Mouse (Mus musculus): ENCODE measurements around the gene Rhbdf2. TPM values are rescaled to one million over a fixed set of nuclear protein-coding genes. Genes with fewer than 3 reads are reported as not detected.

The Rhbdf2 gene
- polyA plus RNA-seq, 2 experiments = 5.0 to 11.4 TPM

DNA sequence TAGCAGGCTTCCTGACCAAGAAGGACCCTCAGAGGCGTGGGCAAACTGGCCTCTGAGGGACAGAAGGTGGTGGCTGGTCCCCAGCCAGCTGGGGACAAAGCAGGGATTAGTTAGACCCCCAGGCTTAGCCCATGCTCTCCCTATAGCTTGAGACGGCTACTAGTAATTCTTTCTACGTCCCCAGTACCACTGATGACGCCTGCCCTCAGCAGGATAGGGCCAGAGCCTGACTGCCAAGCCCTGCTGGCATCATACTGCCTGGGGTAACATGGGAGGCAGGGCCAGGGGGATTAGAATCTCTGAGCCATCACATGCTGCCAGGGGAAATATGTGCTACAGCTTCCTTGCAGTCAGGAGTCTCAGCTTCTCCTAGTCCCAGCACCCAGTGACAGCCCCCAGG is 33.5 kb downstream of the Rhbdf2 start:
- Histone ChIP-seq H3K4me3 (replicated peaks; ENCODE audit: low read length) (no peak overlapping the region), H3K4me2 (replicated peaks; ENCODE audit: low read depth, low read length, severe bottlenecking) (no peak overlapping the region), H3K27ac (replicated peaks; ENCODE audit: low read depth, low read length) (no peak overlapping the region), H3K36me3 (ENCODE audit: control insufficient read depth, insufficient read depth, low read length) (no peaks in the 10 kb centered on the region), H3K27me3 (ENCODE audit: control insufficient read depth, insufficient read depth, low read length) (no peaks in the 10 kb centered on the region), H3K9ac (ENCODE audit: low read depth, low read length, severe bottlenecking) (no peak overlapping the region), H3K4me1 (ENCODE audit: control insufficient read depth, insufficient read depth, low read length) (peaks cover 13% of the 10 kb centered on the region; the same call in 1 of the 2 replicates), H3K9me3 (ENCODE audit: control insufficient read depth, low read length) (no peaks in the 10 kb centered on the region)
- DNase-seq (ENCODE audit: low spot score) (no peak), ATAC-seq (ENCODE audit: low FRiP score, low read depth) (no peak)
- 90% methylated on average over 4 of the region's 4 CpGs for WGBS
- no peak for TF ChIP-seq POLR2A (IDR thresholded peaks at IDR 0.05; ENCODE audit: borderline replicate concordance, extremely low read depth, insufficient read depth, insufficient read length)

DNA sequence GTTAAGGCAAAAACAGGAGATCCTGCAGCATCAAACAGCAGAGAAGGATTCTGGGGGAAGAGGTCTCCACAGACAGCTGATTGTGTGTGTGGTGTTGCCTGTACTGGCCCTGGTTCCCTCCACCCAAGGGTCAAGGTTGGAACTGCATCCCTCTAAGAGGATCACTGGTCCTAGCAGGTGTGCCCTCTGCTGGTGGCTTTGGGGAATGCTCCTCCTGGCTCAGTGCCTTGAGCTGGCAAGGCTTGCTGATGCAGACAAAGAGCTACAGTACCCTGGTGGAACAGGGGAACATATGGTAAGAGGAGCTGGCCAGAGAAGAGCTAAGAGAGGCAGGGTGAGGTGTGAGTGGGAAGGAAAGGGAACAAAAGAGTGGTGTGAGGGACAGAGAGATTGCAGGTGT is 34.4 kb downstream of the Rhbdf2 start:
- H3K27ac ChIP-seq (replicated peaks; ENCODE audit: low read depth, low read length) = peak overlapping the region; percentile 49
- ATAC-seq (ENCODE audit: low FRiP score, low read depth) = peak; percentile 75
- peak; percentile 93 for DNase-seq (ENCODE audit: low spot score)
- no peaks in the 10 kb centered on the region for H3K27me3 ChIP-seq (ENCODE audit: control insufficient read depth, insufficient read depth, low read length)
- H3K4me3 ChIP-seq (replicated peaks; ENCODE audit: low read length) = no peak overlapping the region
- no peaks in the 10 kb centered on the region for H3K36me3 ChIP-seq (ENCODE audit: control insufficient read depth, insufficient read depth, low read length)
- TF ChIP-seq POLR2A (IDR thresholded peaks at IDR 0.05; ENCODE audit: borderline replicate concordance, extremely low read depth, insufficient read depth, insufficient read length) = peak; percentile 32; the same call in 1 of the 2 replicates
- no peaks in the 10 kb centered on the region for H3K9me3 ChIP-seq (ENCODE audit: control insufficient read depth, low read length)
- H3K4me2 ChIP-seq (replicated peaks; ENCODE audit: low read depth, low read length, severe bottlenecking) = no peak overlapping the region
- H3K9ac ChIP-seq (ENCODE audit: low read depth, low read length, severe bottlenecking) = no peak overlapping the region
- peaks cover 13% of the 10 kb centered on the region; the same call in 1 of the 2 replicates for H3K4me1 ChIP-seq (ENCODE audit: control insufficient read depth, insufficient read depth, low read length)

DNA sequence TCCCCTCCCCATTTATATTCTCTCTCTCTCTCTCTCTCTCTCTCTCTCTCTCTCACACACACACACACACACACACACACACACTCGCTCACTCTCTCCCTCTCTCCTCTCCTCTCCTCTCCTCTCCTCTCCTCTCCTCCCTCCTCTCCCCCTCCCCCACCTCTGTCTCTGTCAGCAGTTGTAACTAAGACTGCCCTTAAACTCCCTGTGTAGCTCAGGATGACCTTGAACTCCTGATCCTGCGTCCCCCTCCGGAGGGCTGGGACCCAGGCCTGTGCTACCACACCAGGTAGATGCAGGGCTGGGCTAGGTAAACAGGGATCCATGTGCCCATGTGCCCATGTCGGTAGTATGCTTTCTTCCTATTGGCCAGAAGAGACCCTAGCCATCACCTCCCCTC is 35.2 kb downstream of the Rhbdf2 start:
- H3K9me3 ChIP-seq (ENCODE audit: control insufficient read depth, low read length) = no peaks in the 10 kb centered on the region
- no peak overlapping the region for H3K4me3 ChIP-seq (replicated peaks; ENCODE audit: low read length)
- no peaks in the 10 kb centered on the region for H3K36me3 ChIP-seq (ENCODE audit: control insufficient read depth, insufficient read depth, low read length)
- ATAC-seq (ENCODE audit: low FRiP score, low read depth) = no peak
- H3K27me3 ChIP-seq (ENCODE audit: control insufficient read depth, insufficient read depth, low read length) = no peaks in the 10 kb centered on the region
- H3K4me1 ChIP-seq (ENCODE audit: control insufficient read depth, insufficient read depth, low read length) = peaks cover 15% of the 10 kb centered on the region; the same call in 1 of the 2 replicates
- no peak for DNase-seq (ENCODE audit: low spot score)
- H3K9ac ChIP-seq (ENCODE audit: low read depth, low read length, severe bottlenecking) = no peak overlapping the region
- H3K4me2 ChIP-seq (replicated peaks; ENCODE audit: low read depth, low read length, severe bottlenecking) = no peak overlapping the region
- no peak overlapping the region for H3K27ac ChIP-seq (replicated peaks; ENCODE audit: low read depth, low read length)
- WGBS = 76% methylated on average over 4 of the region's 4 CpGs
- no peak for TF ChIP-seq POLR2A (IDR thresholded peaks at IDR 0.05; ENCODE audit: borderline replicate concordance, extremely low read depth, insufficient read depth, insufficient read length)

DNA sequence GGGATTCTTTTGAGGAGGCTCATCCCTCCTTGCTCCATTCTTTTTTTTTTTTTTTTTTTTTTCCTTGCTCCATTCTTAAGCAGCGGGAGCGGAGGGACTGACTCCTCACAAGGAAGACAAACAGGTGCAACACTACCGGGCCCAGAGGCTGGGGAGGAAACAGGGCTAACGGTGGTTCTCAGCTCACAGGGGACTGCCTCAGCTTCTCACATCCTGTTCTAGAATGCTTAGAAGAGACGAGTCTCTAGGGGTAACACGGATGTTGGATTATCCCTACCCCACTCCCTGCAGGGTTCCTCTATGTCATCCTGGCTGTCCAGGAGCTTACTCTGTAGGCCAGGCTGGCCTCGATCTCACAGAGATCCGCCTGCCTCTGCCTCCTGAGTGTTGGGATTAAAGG is 37.2 kb downstream of the Rhbdf2 start:
- DNase-seq (ENCODE audit: low spot score) (no peak), ATAC-seq (ENCODE audit: low FRiP score, low read depth) (no peak)
- no peaks in the 10 kb centered on the region for H3K9me3 ChIP-seq (ENCODE audit: control insufficient read depth, low read length)
- no peak for TF ChIP-seq POLR2A (IDR thresholded peaks at IDR 0.05; ENCODE audit: borderline replicate concordance, extremely low read depth, insufficient read depth, insufficient read length)
- no peak overlapping the region for H3K4me2 ChIP-seq (replicated peaks; ENCODE audit: low read depth, low read length, severe bottlenecking)
- H3K36me3 ChIP-seq (ENCODE audit: control insufficient read depth, insufficient read depth, low read length) = no peaks in the 10 kb centered on the region
- peaks cover 18% of the 10 kb centered on the region; the same call in 1 of the 2 replicates for H3K4me1 ChIP-seq (ENCODE audit: control insufficient read depth, insufficient read depth, low read length)
- no peak overlapping the region for H3K9ac ChIP-seq (ENCODE audit: low read depth, low read length, severe bottlenecking)
- WGBS = 59% methylated on average over 8 of the region's 8 CpGs
- no peaks in the 10 kb centered on the region for H3K27me3 ChIP-seq (ENCODE audit: control insufficient read depth, insufficient read depth, low read length)
- H3K4me3 ChIP-seq (replicated peaks; ENCODE audit: low read length) = no peak overlapping the region
- no peak overlapping the region for H3K27ac ChIP-seq (replicated peaks; ENCODE audit: low read depth, low read length)

DNA sequence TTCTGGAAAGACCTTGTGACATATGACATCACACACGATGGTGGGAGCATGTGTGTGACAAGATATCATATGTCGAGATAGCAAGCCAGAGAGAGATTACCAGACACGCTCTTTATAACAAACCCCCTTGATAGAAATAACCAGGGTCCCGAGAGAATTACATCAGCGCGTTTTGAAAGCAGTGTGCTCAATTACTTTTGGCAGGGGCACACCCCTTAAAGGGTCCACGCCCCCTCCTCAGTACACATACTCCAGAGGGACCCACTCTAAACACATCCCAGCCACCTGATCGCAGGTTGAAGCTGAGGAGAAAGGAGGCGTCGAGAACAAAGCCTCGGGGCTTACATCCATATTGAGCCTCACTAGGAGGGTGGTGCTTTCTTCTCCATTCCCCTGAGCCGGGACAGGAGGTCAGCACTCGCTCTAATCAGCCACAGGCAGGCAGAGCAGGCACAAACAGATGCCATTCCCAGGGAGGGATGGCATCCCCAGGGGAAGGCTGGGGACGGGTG is 37.7 kb downstream of the Rhbdf2 start:
- Histone ChIP-seq H3K4me2 (replicated peaks; ENCODE audit: low read depth, low read length, severe bottlenecking) (no peak overlapping the region), H3K4me1 (ENCODE audit: control insufficient read depth, insufficient read depth, low read length) (peaks cover 18% of the 10 kb centered on the region; the same call in 1 of the 2 replicates), H3K4me3 (replicated peaks; ENCODE audit: low read length) (no peak overlapping the region), H3K27me3 (ENCODE audit: control insufficient read depth, insufficient read depth, low read length) (no peaks in the 10 kb centered on the region), H3K27ac (replicated peaks; ENCODE audit: low read depth, low read length) (no peak overlapping the region), H3K9me3 (ENCODE audit: control insufficient read depth, low read length) (no peaks in the 10 kb centered on the region), H3K9ac (ENCODE audit: low read depth, low read length, severe bottlenecking) (no peak overlapping the region), H3K36me3 (ENCODE audit: control insufficient read depth, insufficient read depth, low read length) (no peaks in the 10 kb centered on the region)
- ATAC-seq (ENCODE audit: low FRiP score, low read depth) (no peak), DNase-seq (ENCODE audit: low spot score) (no peak)
- TF ChIP-seq POLR2A (IDR thresholded peaks at IDR 0.05; ENCODE audit: borderline replicate concordance, extremely low read depth, insufficient read depth, insufficient read length) = no peak
- 26% methylated on average over 14 of the region's 14 CpGs for WGBS

Measured in limb, embryonic 14.5 days (tissue).